Mouse (Mus musculus): Measurements from ENCODE around the gene Gm20538. TPM values are rescaled to one million over a fixed set of nuclear protein-coding genes. Genes with fewer than 3 reads are reported as not detected.

The Gm20538 gene
- polyA plus RNA-seq, 1 experiment from 2014 or later = not detected

GRCm38 (mm10) chr19:44562652-44563206, 10.1 kb upstream of the Gm20538 start, which contains the start of gene Hif1an:
TSS of gene Hif1an (plus strand) at chr19:44562850.
- peaks cover 13% of the 10 kb centered on the region; the same call in 1 of the 2 replicates for H3K27me3 ChIP-seq (replicated peaks)
- peak; percentile 98 for ATAC-seq
- peak within 1 kb of the TSS; percentile 72 for H3K9ac ChIP-seq
- H3K36me3 ChIP-seq = peaks cover 37% of the 10 kb centered on the region
- H3K4me2 ChIP-seq = peak within 1 kb of the TSS; percentile 83
- peak within 1 kb of the TSS; percentile 81 for H3K27ac ChIP-seq
- H3K9me3 ChIP-seq (replicated peaks) = no peaks in the 10 kb centered on the region
- peak within 1 kb of the TSS; percentile 77 for H3K4me3 ChIP-seq
- under 1% methylated on average over 33 of the region's 33 CpGs for WGBS (ENCODE audit: insufficient replicate concordance)
- peaks cover 15% of the 10 kb centered on the region for H3K4me1 ChIP-seq

DNA sequence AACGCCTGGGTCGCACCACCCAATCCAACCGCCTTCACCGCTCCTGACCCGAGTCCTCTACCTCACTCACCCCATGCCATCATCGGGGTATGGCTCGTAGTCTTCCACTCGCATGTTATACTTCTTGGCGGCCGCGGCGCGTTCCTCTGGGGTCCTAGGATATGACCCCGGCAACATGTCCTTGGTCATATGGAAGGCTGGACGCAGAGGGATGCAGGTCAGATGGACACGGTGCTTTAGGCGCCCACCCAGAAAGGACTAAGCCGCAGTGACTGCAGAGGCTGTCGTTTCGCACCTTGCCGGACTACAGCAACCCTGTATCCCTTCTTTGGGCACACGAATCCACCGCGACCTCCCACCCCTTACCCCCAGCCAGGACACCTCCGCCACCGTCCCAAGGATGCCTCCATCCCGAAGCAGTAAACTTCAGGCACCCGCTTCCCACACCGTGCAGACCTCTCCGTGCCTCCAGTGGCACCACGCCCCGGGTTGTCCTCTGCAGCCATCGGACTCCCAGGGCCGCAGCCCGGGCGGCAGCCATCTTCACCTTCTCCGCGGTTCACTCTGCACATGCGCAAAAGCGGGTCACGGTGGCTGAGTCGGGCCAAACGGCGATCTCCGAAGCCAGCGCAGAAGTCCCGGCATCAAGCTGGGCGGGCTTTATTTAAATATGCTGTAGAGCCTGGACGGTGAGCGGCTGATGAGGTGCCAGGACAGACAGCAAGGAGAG, 2.4 kb upstream of the Gm20538 start, which contains the start of gene Ndufb8:
Gene Ndufb8, minus strand, starts transcription at position 580 of the 730 bp plus-strand sequence.
- Histone ChIP-seq H3K27ac (peak within 1 kb of the TSS; percentile 39; the same call in 1 of the 2 replicates), H3K4me3 (peak within 1 kb of the TSS; percentile 78), H3K36me3 (peaks cover 36% of the 10 kb centered on the region), H3K9me3 (replicated peaks) (no peaks in the 10 kb centered on the region), H3K9ac (peak within 1 kb of the TSS; percentile 89), H3K27me3 (replicated peaks) (peaks cover 12% of the 10 kb centered on the region; the same call in 1 of the 2 replicates), H3K4me2 (peak within 1 kb of the TSS; percentile 88), H3K4me1 (peaks cover 21% of the 10 kb centered on the region)
- peak; percentile 90 for ATAC-seq
- WGBS (ENCODE audit: insufficient replicate concordance) = under 1% methylated on average over 50 of the region's 50 CpGs

- H3K4me2 ChIP-seq = peak overlapping the region; percentile 88
- 3% methylated on average over 8 of the region's 8 CpGs for WGBS (ENCODE audit: insufficient replicate concordance)
- peak overlapping the region; percentile 39; the same call in 1 of the 2 replicates for H3K27ac ChIP-seq
- H3K4me3 ChIP-seq = peak overlapping the region; percentile 78
- peaks cover 41% of the 10 kb centered on the region for H3K36me3 ChIP-seq
- peak; percentile 19; the same call in 1 of the 2 replicates for ATAC-seq
- peaks cover 21% of the 10 kb centered on the region for H3K4me1 ChIP-seq
- H3K9ac ChIP-seq = peak overlapping the region; percentile 89
- H3K9me3 ChIP-seq (replicated peaks) = no peaks in the 10 kb centered on the region
- H3K27me3 ChIP-seq (replicated peaks) = peaks cover 12% of the 10 kb centered on the region; the same call in 1 of the 2 replicates
These were observed 1.8 kb upstream of the Gm20538 start for GRCm38 (mm10) chr19:44554490-44554860.

- Histone ChIP-seq H3K27me3 (replicated peaks) (0 out of 2 replicates have a peak, but pooled peaks cover 7% of the 10 kb centered on the region), H3K9ac (no peak overlapping the region), H3K27ac (no peak overlapping the region), H3K4me1 (peaks cover 21% of the 10 kb centered on the region), H3K36me3 (peaks cover 53% of the 10 kb centered on the region), H3K4me3 (no peak overlapping the region), H3K9me3 (replicated peaks) (no peaks in the 10 kb centered on the region), H3K4me2 (peak overlapping the region; percentile 88; the same call in 1 of the 2 replicates)
- WGBS (ENCODE audit: insufficient replicate concordance) = 92% methylated on average over 4 of the region's 4 CpGs
- no peak for ATAC-seq
These were observed 655 bp upstream of the Gm20538 start for GRCm38 (mm10) chr19:44553286-44553685.

- Histone ChIP-seq H3K4me3 (peak within 1 kb of the TSS; percentile 65), H3K27ac (no peak within 1 kb of the TSS), H3K27me3 (replicated peaks) (peaks cover 13% of the 10 kb centered on the region), H3K4me1 (peaks cover 22% of the 10 kb centered on the region), H3K36me3 (peaks cover 29% of the 10 kb centered on the region), H3K9me3 (replicated peaks) (0 out of 2 replicates have a peak, but pooled peaks cover 9% of the 10 kb centered on the region), H3K9ac (peak within 1 kb of the TSS; percentile 69), H3K4me2 (peak within 1 kb of the TSS; percentile 95)
- ATAC-seq = peak; percentile 54
- under 1% methylated on average over 47 of the region's 47 CpGs for WGBS (ENCODE audit: insufficient replicate concordance)
These were observed 7.2 kb downstream of the Gm20538 start, which contains the start of gene Sec31b for GRCm38 (mm10) chr19:44545321-44546041. TSS of gene Sec31b (minus strand) at chr19:44545864.

GRCm38 (mm10) chr19:44544775-44545174, 7.9 kb downstream of the Gm20538 start:
- Histone ChIP-seq H3K4me1 (peaks cover 22% of the 10 kb centered on the region), H3K4me2 (peak overlapping the region; percentile 95), H3K27me3 (replicated peaks) (peaks cover 13% of the 10 kb centered on the region), H3K9ac (0 out of 2 replicates have a peak overlapping the region, but pooled peaks have one; percentile 22), H3K27ac (no peak overlapping the region), H3K36me3 (peaks cover 22% of the 10 kb centered on the region), H3K9me3 (replicated peaks) (0 out of 2 replicates have a peak, but pooled peaks cover 14% of the 10 kb centered on the region), H3K4me3 (peak overlapping the region; percentile 65)
- ATAC-seq = 0 out of 2 replicates have a peak, but pooled peaks have one; percentile 55
- WGBS (ENCODE audit: insufficient replicate concordance) = 2% methylated on average over 13 of the region's 13 CpGs

DNA sequence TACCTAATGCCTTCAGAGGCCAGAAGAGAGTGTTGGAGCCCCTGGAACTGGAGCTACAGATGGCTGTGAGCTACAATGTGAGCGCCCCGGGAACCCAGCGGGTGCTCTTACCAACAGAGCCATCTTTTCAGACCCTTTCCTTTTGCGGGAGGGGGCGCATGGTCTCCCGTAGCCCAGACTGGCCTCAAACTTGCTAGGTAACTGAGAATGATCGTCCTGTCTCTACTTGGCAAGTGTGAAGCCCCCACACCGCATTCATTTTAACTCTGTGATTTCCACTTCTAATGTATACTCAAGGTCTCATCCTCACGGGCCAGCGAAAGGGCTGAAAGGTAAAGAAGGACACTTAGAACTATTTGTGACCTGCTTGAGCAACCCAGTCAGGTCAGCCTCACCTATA, 8.3 kb downstream of the Gm20538 start:
- Histone ChIP-seq H3K9ac (no peak overlapping the region), H3K9me3 (replicated peaks) (0 out of 2 replicates have a peak, but pooled peaks cover 14% of the 10 kb centered on the region), H3K4me1 (peaks cover 22% of the 10 kb centered on the region), H3K4me2 (peak overlapping the region; percentile 95), H3K27me3 (replicated peaks) (peaks cover 13% of the 10 kb centered on the region), H3K27ac (no peak overlapping the region), H3K4me3 (peak overlapping the region; percentile 65; the same call in 1 of the 2 replicates), H3K36me3 (peaks cover 18% of the 10 kb centered on the region)
- 59% methylated on average over 10 of the region's 10 CpGs for WGBS (ENCODE audit: insufficient replicate concordance)
- 0 out of 2 replicates have a peak, but pooled peaks have one; percentile 11 for ATAC-seq

DNA sequence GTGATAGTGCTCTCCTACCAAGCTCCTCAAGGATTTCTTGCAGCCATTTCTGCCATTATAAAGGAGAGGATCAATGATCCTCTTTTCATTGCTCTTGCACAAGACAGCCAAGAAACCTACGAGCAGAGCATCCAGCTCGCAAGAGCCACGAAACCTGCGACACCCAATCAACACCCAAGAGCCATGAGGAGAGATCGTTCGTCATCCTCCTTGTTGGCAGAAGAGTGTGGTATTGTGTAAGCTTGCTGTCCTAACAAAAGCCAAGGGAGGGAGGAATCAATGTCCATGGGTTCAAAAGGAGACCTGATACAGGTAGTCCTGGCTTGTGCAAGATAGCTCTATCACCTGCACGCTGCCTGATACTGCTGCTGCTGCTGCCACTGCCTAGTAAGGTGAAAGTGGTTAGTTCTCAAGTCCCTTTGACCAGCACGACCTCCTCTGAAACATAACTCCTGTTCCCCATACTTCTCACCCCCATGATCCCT, 9.9 kb downstream of the Gm20538 start:
- 0 out of 2 replicates have a peak, but pooled peaks cover 14% of the 10 kb centered on the region for H3K9me3 ChIP-seq (replicated peaks)
- H3K4me3 ChIP-seq = no peak overlapping the region
- H3K36me3 ChIP-seq = peaks cover 2% of the 10 kb centered on the region
- H3K27me3 ChIP-seq (replicated peaks) = peaks cover 13% of the 10 kb centered on the region
- peaks cover 22% of the 10 kb centered on the region for H3K4me1 ChIP-seq
- no peak overlapping the region for H3K4me2 ChIP-seq
- 69% methylated on average over 8 of the region's 8 CpGs for WGBS (ENCODE audit: insufficient replicate concordance)
- no peak overlapping the region for H3K9ac ChIP-seq
- ATAC-seq = no peak
- H3K27ac ChIP-seq = no peak overlapping the region

- no peak for ATAC-seq
- 69% methylated on average over 8 of the region's 8 CpGs for WGBS (ENCODE audit: insufficient replicate concordance)
These were observed 15.2 kb downstream of the Gm20538 start for GRCm38 (mm10) chr19:44537416-44537815.

GRCm38 (mm10) chr19:44535376-44535775, 17.3 kb downstream of the Gm20538 start:
- no peak overlapping the region for H3K27ac ChIP-seq
- ATAC-seq = no peak
- H3K36me3 ChIP-seq = no peaks in the 10 kb centered on the region
- H3K4me3 ChIP-seq = no peak overlapping the region
- H3K4me1 ChIP-seq = no peaks in the 10 kb centered on the region
- H3K9me3 ChIP-seq (replicated peaks) = 0 out of 2 replicates have a peak, but pooled peaks cover 4% of the 10 kb centered on the region
- no peak overlapping the region for H3K4me2 ChIP-seq
- 36% methylated on average over 3 of the region's 3 CpGs for WGBS (ENCODE audit: insufficient replicate concordance)
- H3K27me3 ChIP-seq (replicated peaks) = 0 out of 2 replicates have a peak, but pooled peaks cover 10% of the 10 kb centered on the region
- H3K9ac ChIP-seq = no peak overlapping the region

More at GRCm38 (mm10) chr19:44537416-44537815, 15.2 kb downstream of the Gm20538 start:
- Histone ChIP-seq H3K36me3 (no peaks in the 10 kb centered on the region), H3K4me1 (no peaks in the 10 kb centered on the region), H3K9ac (no peak overlapping the region), H3K27ac (no peak overlapping the region), H3K4me2 (no peak overlapping the region), H3K4me3 (no peak overlapping the region), H3K9me3 (replicated peaks) (0 out of 2 replicates have a peak, but pooled peaks cover 14% of the 10 kb centered on the region), H3K27me3 (replicated peaks) (0 out of 2 replicates have a peak, but pooled peaks cover 1% of the 10 kb centered on the region)

- H3K4me2 ChIP-seq = no peak overlapping the region
- ATAC-seq = no peak
- no peaks in the 10 kb centered on the region for H3K9me3 ChIP-seq (replicated peaks)
- no peaks in the 10 kb centered on the region for H3K4me1 ChIP-seq
- H3K27ac ChIP-seq = no peak overlapping the region
- H3K27me3 ChIP-seq (replicated peaks) = 0 out of 2 replicates have a peak, but pooled peaks cover 10% of the 10 kb centered on the region
- no peak overlapping the region for H3K9ac ChIP-seq
- no peak overlapping the region for H3K4me3 ChIP-seq
- no peaks in the 10 kb centered on the region for H3K36me3 ChIP-seq
- WGBS (ENCODE audit: insufficient replicate concordance) = 74% methylated on average over 6 of the region's 6 CpGs
These were observed 22.6 kb downstream of the Gm20538 start for GRCm38 (mm10) chr19:44530018-44530417.

Measured in liver, embryonic 12.5 days (tissue).